Mouse (Mus musculus) thymus, postnatal 14 days (tissue): ENCODE measurements around the gene T2.

Experiments used
- DNase-seq: peaks from one replicate; pipeline ENCODE4 v3.0.0; 2021

T2 gene

DNA sequence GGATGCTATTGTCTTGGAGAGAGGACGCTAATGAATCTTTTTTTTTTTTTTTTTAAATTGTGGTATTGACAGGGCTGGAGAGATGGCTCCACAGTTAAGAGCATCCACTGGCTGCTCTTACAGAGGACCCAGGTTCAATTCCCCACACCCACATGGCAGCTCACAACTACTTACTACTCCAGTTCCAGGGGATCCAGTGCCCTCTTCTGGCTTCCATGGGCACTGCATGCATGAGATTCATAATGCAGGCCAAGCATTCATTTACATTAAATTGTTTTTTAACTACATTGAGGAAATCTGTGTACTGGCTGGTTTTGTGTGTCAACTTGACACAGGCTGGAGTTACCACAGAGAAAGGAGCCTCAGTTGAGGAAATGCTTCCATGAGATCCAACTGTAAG is 64.9 kb downstream of the T2 start:
- peak; percentile 32 for DNase-seq

DNA sequence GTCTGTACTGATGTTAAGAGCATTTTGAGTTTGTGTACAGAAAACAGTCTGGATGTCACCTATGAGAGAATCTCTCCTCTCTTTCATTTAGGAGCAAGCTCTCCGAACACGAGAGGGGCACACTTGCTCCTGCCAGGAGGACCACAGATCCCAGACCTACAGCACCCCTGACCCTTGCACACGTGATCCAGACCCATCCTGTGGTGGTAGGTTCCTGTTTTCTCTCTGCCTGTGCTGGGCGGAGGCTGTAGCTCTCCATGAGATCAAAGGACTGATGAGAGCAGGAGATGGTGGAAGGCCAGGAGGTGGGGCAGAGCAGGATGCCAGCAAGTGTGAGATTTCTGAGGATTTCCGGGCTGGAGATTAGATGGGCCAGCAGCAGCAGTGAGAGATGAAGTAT is 65.7 kb downstream of the T2 start:
- no peak for DNase-seq

DNA sequence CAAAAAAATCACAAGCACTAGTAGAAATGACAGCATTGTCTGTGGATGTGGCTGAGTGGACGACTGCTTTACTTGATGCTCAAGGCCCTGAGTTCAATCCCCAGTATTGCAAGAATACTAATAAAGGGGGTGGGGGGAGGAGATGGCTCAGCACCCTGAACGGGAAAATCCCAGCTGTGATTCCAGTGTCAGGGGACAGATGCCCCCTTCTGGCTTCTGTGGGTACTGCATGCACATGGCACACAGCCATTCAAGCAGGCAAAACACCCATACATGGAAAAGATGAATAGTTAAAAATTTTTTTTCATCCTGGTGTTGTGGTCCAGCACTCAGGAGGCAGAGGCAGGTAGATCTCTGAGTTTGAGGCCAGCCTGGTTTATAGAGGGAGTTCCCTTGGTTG is 67.5 kb downstream of the T2 start:
- DNase-seq = peak; percentile 45

DNA sequence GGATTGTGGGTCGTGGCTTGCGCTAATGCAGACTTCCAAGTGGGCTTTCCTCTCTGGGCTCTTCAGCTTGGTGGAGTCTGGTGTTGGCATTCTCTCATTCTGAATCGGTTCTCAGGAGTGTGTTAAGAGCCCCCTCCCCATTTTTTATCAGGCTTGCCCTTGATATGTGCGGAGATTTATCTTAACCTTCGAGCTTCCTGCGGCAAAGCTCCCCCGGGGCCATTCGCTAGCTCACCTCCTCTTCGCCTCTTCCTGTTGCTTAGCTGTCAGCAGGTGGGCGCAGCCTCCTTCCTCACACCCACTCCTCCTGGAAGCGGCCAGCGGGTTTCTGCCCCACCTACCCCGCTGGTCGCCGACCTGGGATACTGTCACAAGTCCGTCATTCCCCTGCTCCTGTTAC is 73.6 kb downstream of the T2 start:
- DNase-seq = no peak

DNA sequence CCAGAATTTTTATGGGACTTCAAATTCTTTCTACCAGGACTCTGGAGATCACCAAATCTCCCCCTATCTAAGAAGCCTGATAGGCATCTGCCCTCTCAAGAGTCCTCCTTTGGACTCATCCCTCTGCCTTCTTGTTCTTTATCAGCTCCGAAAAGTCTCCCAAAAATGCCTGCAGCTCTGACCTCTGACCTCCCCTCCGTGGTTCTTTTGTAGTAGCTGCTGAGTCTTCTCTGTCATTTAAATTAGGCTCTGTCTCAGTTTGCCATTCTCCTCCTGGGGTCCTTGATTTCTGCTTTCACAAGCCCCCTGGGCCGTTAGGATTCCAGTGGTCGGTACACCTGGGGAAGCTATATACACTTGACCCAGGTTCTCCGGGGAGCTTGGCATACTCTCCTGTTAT is 74.1 kb downstream of the T2 start:
- DNase-seq = no peak

DNA sequence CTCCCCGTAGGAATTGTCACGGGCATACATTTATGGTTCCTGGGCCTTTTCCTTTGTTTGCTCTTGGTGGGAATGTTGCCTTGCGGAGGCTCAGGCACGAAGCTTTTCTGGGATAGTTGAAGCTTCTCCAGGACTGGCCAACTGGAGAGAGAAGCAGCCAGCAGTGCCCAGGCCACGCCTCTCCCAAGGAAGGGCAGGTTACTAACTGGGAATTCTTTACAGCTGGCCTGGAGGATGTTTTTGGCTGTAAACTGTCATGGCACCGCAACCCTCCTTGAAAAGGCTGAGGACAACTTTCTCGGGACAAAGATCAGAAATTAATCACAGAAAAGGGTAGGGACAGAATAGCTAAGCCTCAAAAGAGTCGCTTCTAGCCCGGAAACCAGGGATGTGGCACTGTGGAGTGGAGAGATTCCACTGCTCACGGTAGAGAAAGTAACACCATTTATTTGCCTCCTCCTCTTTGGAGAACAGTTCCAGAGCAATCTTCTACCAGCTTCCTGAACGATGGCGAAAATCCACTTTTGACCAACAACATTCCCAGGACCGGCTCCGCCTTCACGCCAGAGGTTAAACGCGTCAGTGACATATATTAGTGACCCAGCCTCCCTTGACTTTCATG is 76.5 kb downstream of the T2 start:
- DNase-seq = no peak

DNA sequence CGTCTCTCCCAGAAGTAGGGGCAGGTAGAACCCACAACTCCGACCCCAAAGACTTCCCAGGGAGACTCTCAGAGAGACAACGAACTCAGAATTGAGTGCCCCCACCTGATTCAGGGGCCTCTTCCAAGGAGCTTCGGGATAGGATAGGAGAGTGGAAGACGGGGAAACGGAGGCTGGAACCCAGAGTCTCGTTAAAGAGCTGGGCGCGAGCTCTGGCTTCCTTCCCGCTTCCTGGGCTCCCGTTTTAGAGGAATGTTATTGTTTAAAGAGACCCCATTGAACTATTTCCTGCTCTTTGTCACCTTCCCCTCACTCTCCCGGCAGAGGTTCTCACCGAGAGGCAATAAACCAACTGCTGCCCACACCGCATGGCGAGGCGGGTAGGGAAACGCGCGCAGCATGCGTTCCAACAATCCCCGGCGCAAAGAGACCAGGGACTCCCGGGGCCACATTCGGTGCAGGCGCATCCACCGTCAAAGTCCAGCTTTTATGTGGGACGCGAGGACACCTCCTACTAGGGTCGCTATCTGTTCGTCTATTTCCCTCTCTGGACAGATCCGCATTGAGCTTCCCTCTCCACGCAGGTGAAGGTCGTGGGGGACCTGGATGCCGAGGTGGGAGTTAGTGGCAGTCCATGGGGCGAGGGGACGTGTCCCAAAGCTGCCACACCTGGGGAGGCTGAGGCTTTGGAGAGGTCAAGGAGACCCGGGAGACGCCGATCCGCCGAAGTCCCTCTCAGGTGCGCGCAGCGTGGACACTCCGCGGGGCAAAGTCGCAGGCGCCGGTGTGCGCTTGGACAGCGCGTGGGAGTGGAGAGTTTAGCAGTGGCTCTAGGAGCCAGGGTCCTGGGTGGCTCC is 77.6 kb downstream of the T2 start:
- no peak for DNase-seq

DNA sequence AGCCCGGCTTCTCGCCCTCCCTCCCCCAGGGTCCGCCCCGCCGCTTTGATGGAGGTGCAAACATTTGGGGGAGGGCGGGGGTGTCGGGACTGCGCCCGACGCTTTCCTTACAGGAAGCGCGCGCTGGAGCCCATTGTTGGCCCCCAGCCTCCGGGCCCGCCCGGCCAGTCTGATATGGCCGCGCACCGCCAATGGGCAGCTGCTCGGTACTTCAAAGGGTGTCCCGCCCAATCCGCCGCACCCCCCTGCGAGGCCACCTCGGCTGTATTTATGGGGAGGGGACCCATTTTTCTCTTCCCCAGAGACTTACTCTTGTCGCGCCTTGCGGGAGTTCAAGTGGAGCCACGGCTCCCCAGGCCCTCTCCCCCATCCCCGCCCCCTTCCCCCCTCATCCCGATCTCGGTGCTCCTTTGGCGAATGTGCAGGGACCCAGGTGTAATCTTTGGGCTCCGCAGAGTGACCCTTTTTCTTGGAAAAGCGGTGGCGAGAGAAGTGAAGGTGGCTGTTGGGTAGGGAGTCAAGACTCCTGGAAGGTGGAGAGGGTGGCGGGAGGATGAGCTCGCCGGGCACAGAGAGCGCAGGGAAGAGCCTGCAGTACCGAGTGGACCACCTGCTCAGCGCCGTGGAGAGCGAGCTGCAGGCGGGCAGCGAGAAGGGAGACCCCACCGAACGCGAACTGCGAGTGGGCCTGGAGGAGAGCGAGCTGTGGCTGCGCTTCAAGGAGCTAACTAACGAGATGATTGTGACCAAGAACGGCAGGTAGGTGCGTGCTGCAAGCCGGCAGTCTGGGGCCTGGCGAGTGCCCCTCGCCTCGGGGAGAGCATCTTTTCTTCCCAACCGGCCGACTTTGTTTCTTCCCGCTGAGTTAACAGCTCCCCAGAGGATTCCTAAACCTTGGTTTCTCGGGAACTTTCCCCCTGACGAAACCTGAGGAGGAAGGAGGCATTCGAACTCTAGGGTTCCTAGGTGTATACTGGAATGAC is 78.5 kb downstream of the T2 start, which contains the start of gene T:
T (plus strand) TSS at position 446 of the 983 bp plus-strand sequence.
- no peak for DNase-seq

DNA sequence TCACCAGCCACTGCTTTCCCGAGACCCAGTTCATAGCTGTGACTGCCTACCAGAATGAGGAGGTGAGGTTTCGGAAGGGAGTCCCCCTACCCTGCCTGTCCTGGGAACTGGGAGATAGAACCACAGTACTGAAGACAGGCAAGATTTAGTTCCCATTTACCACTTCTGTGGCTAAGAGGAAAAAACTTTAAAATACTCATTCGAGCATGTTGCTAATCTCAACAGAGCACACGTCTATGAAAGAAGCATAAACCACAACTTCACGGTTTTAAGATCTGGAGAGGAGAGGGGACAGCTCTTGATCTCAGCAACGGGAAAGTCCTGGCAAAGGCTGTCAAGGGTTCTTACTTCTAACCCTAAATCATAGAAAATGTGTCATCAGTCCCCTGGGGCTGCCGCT is 80.4 kb downstream of the T2 start:
- no peak for DNase-seq

DNA sequence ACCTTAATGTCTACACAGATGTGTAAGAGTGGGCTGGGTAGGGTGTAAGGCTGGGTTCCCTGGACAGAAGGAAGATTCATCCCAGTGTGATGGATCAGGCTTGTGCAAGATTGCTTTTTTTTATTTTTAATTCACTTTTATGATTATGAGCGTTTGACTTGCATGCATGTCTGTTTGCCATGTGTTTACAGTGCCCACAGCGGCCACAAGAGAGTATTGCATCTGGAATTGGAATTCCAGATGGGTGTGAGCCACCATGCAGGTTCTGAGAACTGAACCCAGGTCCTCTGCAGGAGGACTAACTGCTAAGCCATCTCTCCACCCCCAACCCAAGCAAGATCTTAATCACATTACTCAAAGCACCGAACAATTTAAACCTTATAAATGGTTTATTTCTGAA is 88.3 kb downstream of the T2 start:
- DNase-seq = no peak

DNA sequence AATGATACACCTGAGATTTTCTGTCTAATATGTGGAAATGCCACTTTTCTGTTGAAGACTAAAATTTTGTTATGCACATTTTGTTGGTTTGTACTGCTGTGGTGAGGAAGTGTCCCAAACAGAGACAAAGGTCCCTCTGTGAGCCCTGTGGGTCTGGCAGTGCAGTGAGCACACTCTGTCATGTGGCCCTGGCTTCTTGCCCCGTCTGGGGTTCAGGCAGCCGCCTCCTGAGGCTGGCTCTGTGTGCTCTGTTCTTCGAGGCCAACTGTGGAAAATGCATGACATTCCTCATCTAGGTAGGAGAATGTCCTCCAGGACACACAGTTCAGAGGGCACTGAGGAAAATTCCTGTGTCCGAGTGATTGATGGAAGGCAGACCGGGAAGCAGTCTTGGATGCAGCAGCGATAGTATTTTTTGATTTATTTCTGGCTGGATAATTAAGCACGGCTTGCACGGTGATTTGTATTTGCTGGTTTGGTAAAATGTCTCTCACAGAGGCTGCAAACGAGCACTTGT is 91.9 kb downstream of the T2 start:
- no peak for DNase-seq

DNA sequence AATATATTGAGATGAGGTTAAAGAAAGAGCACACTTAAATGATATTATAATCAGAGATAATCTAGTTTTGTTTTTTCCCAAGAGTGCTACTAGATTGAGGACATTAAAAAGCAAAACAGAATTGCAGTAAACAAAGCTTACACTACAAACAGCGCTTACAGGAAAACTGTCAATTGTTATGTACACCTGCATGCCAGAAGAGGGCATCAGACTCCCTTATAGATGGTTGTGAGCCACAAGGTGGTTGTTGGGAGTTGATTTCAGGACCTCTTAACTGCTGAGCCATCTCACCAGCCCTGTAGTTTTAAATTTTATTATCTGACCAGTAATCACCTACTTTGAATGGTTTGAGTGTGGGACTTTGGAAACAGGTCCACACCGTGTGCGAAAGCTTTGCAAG is 92.5 kb downstream of the T2 start:
- DNase-seq = no peak

DNA sequence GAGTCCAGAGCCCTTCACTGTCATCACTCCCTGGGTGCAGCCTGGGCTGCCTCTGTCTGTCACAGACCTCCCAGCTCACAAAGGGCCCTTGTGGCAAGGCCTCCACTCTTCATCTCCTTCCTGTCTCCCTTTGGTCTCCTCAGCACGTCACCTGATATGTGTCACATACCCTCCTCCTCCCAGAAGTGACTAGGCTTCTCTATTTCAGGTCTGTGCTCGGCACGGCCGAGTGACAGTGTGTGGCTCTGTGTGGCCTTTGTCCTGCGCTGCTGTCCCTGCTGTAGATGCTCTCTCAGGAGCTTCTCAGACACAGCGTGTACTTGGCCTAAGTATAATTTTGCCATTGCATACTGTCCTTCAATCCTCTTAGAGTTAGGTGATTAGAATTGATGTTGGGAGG is 99.4 kb downstream of the T2 start:
- peak; percentile 30 for DNase-seq

DNA sequence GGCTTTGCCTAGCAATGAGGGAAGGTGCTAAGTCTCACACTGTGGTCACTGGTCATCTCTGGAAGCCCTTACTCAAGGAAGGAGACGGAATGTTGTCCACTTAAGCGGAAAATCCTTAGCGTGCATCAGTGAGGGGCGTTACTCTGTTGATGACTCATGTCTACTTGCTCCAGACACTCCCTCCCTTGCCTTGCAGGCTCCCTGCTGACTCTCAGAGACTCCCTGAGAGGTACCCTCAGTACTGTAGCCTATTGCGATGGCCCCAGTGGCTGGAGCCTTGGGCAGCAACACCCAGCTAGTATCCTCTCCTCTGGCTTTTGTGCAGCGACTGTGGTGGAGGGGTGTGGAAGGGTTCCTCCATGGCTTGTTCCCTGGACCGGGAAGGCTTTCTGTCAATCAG is 99.8 kb downstream of the T2 start:
- no peak for DNase-seq

DNA sequence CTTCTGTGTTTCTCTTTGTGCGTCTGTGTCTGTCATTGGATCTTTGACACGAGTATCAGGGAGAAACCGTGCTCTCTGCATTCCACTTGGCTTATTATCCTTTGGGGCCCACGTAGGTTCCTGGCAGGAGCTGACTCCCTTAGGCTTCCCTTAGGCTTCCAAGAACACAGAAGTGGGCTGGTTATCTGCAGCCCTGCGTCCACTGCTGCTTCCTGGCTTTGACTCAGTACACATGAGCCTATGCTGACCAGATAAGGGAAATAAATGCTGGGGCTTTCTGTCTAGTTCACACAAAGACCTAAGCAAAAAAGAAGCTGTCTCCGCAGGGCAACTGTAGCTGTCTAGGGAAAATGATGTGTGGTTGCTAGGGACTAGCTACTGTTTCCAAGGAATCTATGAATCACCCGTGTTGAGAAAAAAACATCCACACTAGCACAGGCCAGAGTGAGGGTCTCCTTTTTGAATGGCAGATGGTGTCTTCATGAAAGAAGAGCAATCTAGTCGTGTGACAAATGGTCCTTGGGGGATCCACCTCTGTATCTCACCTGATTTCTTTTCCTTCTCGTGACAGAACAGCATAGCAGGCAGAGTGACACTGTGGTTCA is 101.2 kb downstream of the T2 start:
- no peak for DNase-seq

DNA sequence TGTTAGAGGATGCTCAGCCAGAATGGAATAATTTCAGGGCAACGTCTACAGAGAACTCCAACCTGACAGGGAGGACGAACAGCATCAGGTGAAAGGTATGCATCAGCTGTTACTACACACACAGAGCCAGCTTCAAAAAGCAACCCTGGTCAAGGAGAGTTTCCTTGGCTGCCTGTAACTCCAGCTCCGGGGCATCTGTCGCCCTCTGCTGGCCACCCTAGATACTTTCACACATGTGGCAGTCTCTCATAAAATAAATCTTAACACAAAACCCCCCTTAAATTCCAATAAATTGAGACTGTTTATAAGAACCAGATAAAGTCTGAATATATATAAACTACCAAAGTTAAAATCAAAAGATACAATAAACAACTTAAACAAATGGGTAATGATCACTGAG is 105.8 kb downstream of the T2 start:
- DNase-seq = peak; percentile 55

DNA sequence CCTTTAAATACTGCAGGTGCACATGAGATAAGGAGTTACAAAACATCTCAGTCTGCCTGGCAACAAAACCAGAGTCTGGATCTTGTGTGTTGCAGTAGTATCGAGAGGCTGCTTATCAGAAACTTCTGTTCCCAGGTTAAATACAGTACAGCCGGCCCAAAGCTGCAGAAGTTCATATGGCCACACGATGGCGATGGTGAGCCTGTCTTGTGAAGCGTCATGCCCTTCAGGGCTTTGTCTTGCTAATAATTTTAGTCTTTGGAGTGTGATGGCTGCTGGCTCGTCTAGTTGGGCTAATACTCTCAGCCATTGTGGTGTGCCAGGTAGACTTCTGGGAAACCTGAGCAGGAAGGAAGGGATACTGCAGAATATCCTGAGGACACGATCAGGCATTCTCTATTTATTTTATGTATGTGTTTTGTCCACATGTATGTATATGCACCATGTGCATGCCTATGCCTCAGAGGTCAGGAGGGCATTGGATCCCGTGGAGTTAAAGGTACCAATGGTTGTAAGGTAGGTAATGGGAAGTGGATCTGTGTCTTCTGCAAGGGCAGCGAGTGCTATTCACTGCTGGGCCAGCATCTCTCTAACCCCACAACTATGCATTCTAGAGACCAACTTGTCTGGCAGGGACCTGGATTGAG is 107.8 kb downstream of the T2 start:
- peak; percentile 54 for DNase-seq

DNA sequence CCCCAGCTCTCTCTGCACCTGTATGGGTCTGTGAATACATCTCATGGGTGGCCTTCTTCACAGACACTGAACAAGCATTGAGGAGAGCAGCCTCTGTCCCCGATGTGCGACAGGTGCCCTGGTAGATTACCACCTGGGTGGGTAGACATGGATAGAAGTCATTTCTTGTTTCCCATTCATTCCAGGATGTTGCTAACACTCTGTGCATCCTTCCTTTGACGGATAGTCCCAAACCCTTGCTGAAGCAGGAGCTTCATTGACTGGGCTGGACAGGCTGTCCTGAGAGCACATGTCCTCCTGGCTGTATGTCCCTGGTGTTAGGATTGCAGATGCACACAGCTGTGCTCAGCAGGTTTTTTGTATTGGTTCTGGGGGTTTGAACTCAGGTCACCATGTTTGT is 112.0 kb downstream of the T2 start:
- DNase-seq = no peak

DNA sequence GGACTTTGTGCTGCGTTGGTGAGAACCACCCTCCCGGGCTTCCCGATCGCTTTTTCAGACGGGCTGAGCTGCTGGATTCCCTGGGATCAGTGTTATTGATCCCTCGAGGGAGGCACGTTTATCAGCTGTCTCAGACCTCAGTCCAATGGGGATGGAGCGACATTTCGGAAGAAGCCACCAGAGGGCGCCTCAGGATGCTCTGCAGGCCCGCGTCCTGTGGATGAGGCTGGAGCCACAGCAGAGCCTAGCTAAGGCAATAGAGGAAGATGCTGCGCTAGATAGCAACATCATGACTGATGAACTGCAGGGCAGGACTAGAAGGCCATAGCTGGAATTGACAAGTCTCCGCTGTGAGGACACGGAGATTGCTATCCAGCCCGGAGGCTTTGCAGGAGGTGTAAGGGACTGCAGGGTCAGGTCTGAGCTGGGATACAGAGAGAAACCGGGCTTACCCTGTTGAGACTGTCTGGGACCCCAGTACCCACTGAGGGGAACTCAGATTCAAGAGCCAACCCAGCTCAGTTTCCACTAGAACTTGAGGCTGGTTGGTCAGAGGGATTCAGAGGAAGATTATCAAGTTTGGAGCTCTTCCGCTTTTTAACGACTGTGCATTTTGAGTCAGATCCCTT is 113.0 kb downstream of the T2 start:
- DNase-seq = peak; percentile 80
